Mouse (Mus musculus) small intestine, adult 2 months (tissue): Measurements from ENCODE around the gene Vmn1r218. TPM values are rescaled to one million over a fixed set of nuclear protein-coding genes. Genes with fewer than 3 reads are reported as not detected.

Experiments used
- H3K27ac ChIP-seq: fragments of 200-500 bp; 2 replicates; pipeline ENCODE4 v1.5.1; 2012; ENCODE audit warnings: low read depth, low read length, control low read depth, inconsistent platforms; ENCODE audit not compliant: insufficient read depth
- H3K27me3 ChIP-seq: fragments of 200-500 bp; 2 replicates; pipeline ENCODE4 v1.6.1; 2012; ENCODE audit warnings: mild to moderate bottlenecking, moderate library complexity, low read length, inconsistent platforms; ENCODE audit not compliant: control insufficient read depth, insufficient read depth
- H3K36me3 ChIP-seq: fragments of 200-500 bp; 2 replicates; pipeline ENCODE4 v1.6.1; 2012; ENCODE audit warnings: mild to moderate bottlenecking, low read length, control low read depth, inconsistent platforms; ENCODE audit not compliant: control insufficient read depth, insufficient read depth
- H3K4me1 ChIP-seq: fragments of 200-500 bp; 2 replicates; pipeline ENCODE4 v1.6.1; 2012; ENCODE audit warnings: low read length, inconsistent platforms, mixed read lengths; ENCODE audit not compliant: control insufficient read depth, insufficient read depth, insufficient read length
- H3K4me3 ChIP-seq: fragments of 200-500 bp; 2 replicates; pipeline ENCODE4 v1.5.1; 2012; ENCODE audit warnings: low read depth, mild to moderate bottlenecking, control low read depth, inconsistent platforms, low read length, moderate library complexity
- CTCF ChIP-seq: fragments of 200-500 bp; IDR thresholded peaks from 2 replicates; pipeline ENCODE4 v1.5.1; 2012; ENCODE audit warnings: low read depth, mild to moderate bottlenecking, control low read depth, inconsistent platforms, low read length, moderate library complexity, mixed read lengths; ENCODE audit not compliant: insufficient replicate concordance, insufficient read length; ENCODE audit errors: extremely low read depth
- POLR2A ChIP-seq: fragments of 200-500 bp; IDR thresholded peaks from 2 replicates; pipeline ENCODE4 v1.6.1; 2012; ENCODE audit warnings: low read depth, mild to moderate bottlenecking, control low read depth, inconsistent platforms, low read length, moderate library complexity
- WGBS: fragments of 180-500 bp; shearing (Covaris S2); methylation state at CpG from one replicate; pipeline ENCODE4 v1.1.7; 2018; 5-methylcytosine and 5-hydroxymethylcytosine counted together
- polyA plus RNA-seq: library from polyadenylated mRNA; depleted of rRNA; stranded (reverse); fragments of >200 nt; gene quantifications from 2 replicates; pipeline ENCODE4 v1.2.3, GENCODE M21; 2012; rRNA removed

Vmn1r218 gene
- polyA plus RNA-seq, 1 experiment: not detected

GRCm38 (mm10) chr13:23187875-23188274 is 54.9 kb downstream of the Vmn1r218 start, which contains the start of gene Vmn1r220:
Vmn1r220 (minus strand) TSS chr13:23187975.
- Histone ChIP-seq H3K4me3 (no peak within 1 kb of the TSS), H3K27me3 (no peaks in the 10 kb centered on the region), H3K36me3 (no peaks in the 10 kb centered on the region), H3K27ac (no peak within 1 kb of the TSS), H3K4me1 (no peaks in the 10 kb centered on the region)
- TF ChIP-seq CTCF (no peak), POLR2A (no peak)
- WGBS: 86% methylated on average over 2 of the region's 2 CpGs

Other genes starting within 250 kb of the Vmn1r218 start
- gene Vmn1r212, start 248.9 kb upstream of the Vmn1r218 start, polyA plus RNA-seq: not detected in 2 replicates
- gene Vmn1r213, start 125.5 kb upstream of the Vmn1r218 start, polyA plus RNA-seq: not detected in 2 replicates
- gene Vmn1r214, start 102.7 kb upstream of the Vmn1r218 start, polyA plus RNA-seq: not detected in 2 replicates
- gene Vmn1r215, start 65.1 kb upstream of the Vmn1r218 start, polyA plus RNA-seq: not detected in 2 replicates
- gene Vmn1r217, start 14.9 kb upstream of the Vmn1r218 start, polyA plus RNA-seq: not detected in 2 replicates
- not detected in 2 replicates for gene Vmn1r219, start 26.2 kb downstream of the Vmn1r218 start, polyA plus RNA-seq
- gene Vmn1r220, start 54.8 kb downstream of the Vmn1r218 start, polyA plus RNA-seq: not detected in 2 replicates
- gene Vmn1r221, start 81.0 kb downstream of the Vmn1r218 start, polyA plus RNA-seq: not detected in 2 replicates
- gene Vmn1r222, start 102.8 kb downstream of the Vmn1r218 start, polyA plus RNA-seq: not detected in 2 replicates
- not detected in 2 replicates for gene Vmn1r223, start 114.0 kb downstream of the Vmn1r218 start, polyA plus RNA-seq
- gene Zfp322a, start 236.1 kb downstream of the Vmn1r218 start, polyA plus RNA-seq: 0.15 and 0.20 TPM in 2 replicates